Mouse (Mus musculus) intestine, postnatal 0 days (tissue): ENCODE measurements at regions not wholly inside any gene's neighbourhood (a gene's known extent, or its start where the extent isn't known, plus 50 kb on each side); places are given as distances from the start of the nearest gene placed in this dataset.

Experiments used
- ATAC-seq: fragments of 200-750 bp; cut with Nextera tagmentation; 2 replicates; pipeline ENCODE4 v1.8.0; 2017; ENCODE audit warnings: mild to moderate bottlenecking, moderate TSS enrichment, moderate library complexity
- H3K27ac ChIP-seq: fragments of 300-500 bp; sonication (generic); 2 replicates; pipeline ENCODE4 v1.5.1; 2014; ENCODE audit warnings: mild to moderate bottlenecking, low read depth, low read length, moderate library complexity
- H3K27me3 ChIP-seq: fragments of 300-500 bp; sonication (generic); replicated peaks from 2 replicates; pipeline ENCODE4 v1.6.1; 2014; ENCODE audit warnings: low read length, mixed read lengths; ENCODE audit not compliant: control insufficient read depth, insufficient read depth
- H3K36me3 ChIP-seq: fragments of 300-500 bp; sonication (generic); 2 replicates; pipeline ENCODE4 v1.6.1; 2014; ENCODE audit warnings: mild to moderate bottlenecking, moderate library complexity; ENCODE audit not compliant: control insufficient read depth, insufficient read depth
- H3K4me1 ChIP-seq: fragments of 300-500 bp; sonication (generic); replicated peaks from 2 replicates; pipeline ENCODE4 v1.6.1; 2014; ENCODE audit warnings: antibody characterized with exemption, low read length, mixed read lengths; ENCODE audit not compliant: control insufficient read depth, insufficient read depth
- H3K4me2 ChIP-seq: fragments of 300-500 bp; sonication (generic); replicated peaks from 2 replicates; pipeline ENCODE4 v1.6.1; 2014; ENCODE audit warnings: low read depth, mild to moderate bottlenecking, moderate library complexity
- H3K4me3 ChIP-seq: fragments of 300-500 bp; sonication (generic); 2 replicates; pipeline ENCODE4 v1.5.1; 2014; ENCODE audit warnings: low read depth, low read length
- H3K9ac ChIP-seq: fragments of 300-500 bp; sonication (generic); 2 replicates; pipeline ENCODE4 v1.6.1; 2014; ENCODE audit warnings: mild to moderate bottlenecking, low read depth, low read length
- H3K9me3 ChIP-seq: fragments of 300-500 bp; sonication (generic); 2 replicates; pipeline ENCODE4 v1.6.1; 2016; ENCODE audit warnings: mixed run types; ENCODE audit not compliant: control insufficient read depth
- CTCF ChIP-seq: sonication (generic); IDR thresholded peaks from 2 replicates; pipeline ENCODE4 v1.5.1; 2016; ENCODE audit warnings: low read depth, mild to moderate bottlenecking, control low read depth, antibody characterized with exemption, moderate library complexity
- WGBS: fragments of 180-500 bp; shearing (Covaris S2); extraction: QIAGEN DNeasy Blood & Tissue Kit; methylation state at CpG from one replicate; pipeline ENCODE4 v1.1.7; 2014; 5-methylcytosine and 5-hydroxymethylcytosine counted together

DNA sequence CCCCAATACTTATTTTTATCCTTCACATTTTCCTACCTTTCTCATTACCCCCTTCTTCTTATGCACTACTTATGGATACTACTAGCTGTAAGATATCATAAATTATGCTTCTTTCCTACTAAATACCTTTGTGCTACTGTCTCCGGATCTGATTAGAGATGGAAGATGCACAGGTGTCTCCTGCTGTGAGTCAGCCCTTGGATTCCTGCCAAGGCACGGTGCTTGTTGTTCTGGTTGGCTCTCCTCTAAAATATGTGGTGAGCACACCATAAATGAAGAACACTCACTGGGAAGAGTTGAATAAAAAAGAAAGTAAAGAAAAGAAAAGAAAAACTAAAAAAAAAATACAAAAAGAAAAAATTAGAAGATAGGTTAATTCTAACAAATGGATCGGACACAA lies 181.5 kb upstream of the Tnc start:
- TF ChIP-seq CTCF: no peak
- no peak overlapping the region for H3K9ac ChIP-seq
- no peak overlapping the region for H3K27ac ChIP-seq
- no peaks in the 10 kb centered on the region for H3K27me3 ChIP-seq
- no peak overlapping the region for H3K4me2 ChIP-seq
- 67% methylated on average over 3 of the region's 3 CpGs for WGBS
- no peak for ATAC-seq
- H3K36me3 ChIP-seq: no peaks in the 10 kb centered on the region
- H3K4me1 ChIP-seq: no peaks in the 10 kb centered on the region
- no peaks in the 10 kb centered on the region for H3K9me3 ChIP-seq
- H3K4me3 ChIP-seq: no peak overlapping the region

DNA sequence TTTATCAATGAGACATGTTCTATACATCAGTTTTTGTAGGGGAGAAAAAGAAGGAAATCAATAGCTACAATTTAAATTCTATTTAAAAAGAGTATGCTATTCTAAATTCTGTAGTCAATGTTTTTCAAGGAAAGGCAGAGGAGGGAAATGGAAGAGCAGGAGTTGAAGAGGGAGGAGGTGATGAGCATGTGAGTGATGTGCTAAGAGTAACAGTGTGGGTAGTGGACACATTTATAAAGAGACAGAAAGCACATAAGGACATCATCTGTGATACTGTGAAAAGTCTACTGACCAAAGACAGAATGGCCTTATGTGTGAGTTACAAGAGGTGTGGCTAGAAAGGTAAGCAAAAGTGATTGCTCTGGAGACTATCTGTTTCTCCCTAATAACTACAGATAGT lies 179.8 kb upstream of the Tnc start:
- no peak overlapping the region for H3K4me3 ChIP-seq
- no peaks in the 10 kb centered on the region for H3K9me3 ChIP-seq
- no peak overlapping the region for H3K27ac ChIP-seq
- ATAC-seq: no peak
- H3K9ac ChIP-seq: no peak overlapping the region
- H3K4me1 ChIP-seq: no peaks in the 10 kb centered on the region
- no peak overlapping the region for H3K4me2 ChIP-seq
- TF ChIP-seq CTCF: no peak
- H3K36me3 ChIP-seq: no peaks in the 10 kb centered on the region
- no peaks in the 10 kb centered on the region for H3K27me3 ChIP-seq

DNA sequence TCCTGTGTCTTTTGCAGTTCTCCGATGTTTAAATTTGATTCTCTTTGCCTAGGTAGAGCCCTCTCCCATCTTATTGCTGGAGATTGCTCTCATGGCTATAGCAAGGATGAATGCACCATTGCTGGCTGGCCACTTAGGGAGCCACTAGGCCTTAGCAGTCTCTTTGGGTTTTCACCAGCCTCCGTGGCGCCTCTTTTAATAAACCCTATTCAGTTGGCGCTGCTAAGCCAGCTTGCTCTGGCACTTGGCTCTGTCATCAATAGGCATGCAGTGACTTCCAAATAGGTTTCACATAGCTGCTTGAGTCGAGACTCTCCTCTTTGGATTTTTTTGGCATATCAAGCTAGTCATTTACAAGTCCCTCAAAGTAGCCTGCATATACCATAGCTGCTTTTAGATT lies 178.1 kb upstream of the Tnc start:
- Histone ChIP-seq H3K36me3 (no peaks in the 10 kb centered on the region), H3K27me3 (no peaks in the 10 kb centered on the region), H3K4me2 (no peak overlapping the region), H3K4me3 (no peak overlapping the region), H3K27ac (no peak overlapping the region), H3K4me1 (no peaks in the 10 kb centered on the region), H3K9ac (no peak overlapping the region), H3K9me3 (no peaks in the 10 kb centered on the region)
- no peak for TF ChIP-seq CTCF
- WGBS: 87% methylated on average over 5 of the region's 5 CpGs
- no peak for ATAC-seq

DNA sequence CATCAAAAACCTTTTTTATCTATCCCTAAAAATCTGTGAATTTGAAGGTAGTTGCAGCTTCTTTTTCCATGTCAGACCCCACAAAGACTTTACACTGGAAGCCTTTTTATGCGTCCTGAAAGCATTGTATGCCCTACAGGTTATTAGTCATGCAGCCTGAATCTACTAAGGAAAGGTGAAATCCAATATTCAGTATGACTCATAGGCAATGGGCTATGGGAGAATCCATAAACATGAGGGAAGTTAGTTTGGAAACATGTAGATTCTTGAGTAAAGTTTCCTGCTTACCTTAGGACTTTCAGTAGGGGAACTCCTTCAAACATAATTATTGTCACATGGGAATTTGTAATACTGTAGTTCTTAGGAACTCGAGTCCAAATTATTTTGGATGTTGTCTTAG lies 173.0 kb upstream of the Tnc start:
- Histone ChIP-seq H3K9me3 (no peaks in the 10 kb centered on the region), H3K9ac (no peak overlapping the region), H3K27ac (no peak overlapping the region), H3K27me3 (no peaks in the 10 kb centered on the region), H3K4me2 (no peak overlapping the region), H3K36me3 (no peaks in the 10 kb centered on the region), H3K4me3 (no peak overlapping the region), H3K4me1 (no peaks in the 10 kb centered on the region)
- 77% methylated on average over 2 of the region's 2 CpGs for WGBS
- ATAC-seq: no peak
- no peak for TF ChIP-seq CTCF

DNA sequence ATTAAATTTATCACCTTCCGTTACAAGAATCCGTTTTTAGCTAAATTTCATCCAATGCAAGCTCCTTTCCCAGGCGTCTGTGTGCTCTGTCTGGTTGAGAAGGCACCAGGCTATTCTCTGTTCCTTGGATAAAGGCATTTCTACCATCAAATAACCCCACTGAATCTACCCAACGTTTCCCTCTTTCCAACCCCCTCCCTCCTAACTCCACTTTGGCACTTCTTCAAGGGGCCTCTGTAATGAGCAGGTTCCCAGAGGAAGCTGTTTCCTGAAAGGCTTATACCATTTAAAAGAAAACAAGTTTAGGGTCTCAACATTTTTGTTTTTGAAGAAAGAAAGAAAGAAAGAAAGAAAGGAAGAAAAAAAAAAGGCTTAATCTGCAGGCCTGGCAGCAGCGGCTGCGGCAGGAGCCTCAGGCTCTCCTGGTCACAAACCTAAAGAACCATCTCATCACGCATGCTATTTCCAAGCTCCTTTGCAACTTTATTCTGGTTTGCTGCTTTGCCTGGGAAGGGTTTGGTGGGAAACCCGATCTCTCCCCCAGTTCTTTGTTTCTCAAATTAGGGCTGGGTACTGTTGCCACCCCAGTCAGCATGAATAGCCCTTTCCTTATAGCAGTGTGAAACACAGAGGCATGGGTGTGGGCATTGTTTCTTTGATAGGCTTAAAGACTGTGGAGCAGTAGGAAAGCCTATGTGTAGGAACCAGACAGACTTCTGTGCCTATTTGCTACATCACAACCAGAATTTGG lies 160.5 kb upstream of the Tnc start:
- 0 out of 2 replicates have a peak, but pooled peaks cover 3% of the 10 kb centered on the region for H3K9me3 ChIP-seq
- ATAC-seq: no peak
- WGBS: 57% methylated on average over 8 of the region's 8 CpGs

DNA sequence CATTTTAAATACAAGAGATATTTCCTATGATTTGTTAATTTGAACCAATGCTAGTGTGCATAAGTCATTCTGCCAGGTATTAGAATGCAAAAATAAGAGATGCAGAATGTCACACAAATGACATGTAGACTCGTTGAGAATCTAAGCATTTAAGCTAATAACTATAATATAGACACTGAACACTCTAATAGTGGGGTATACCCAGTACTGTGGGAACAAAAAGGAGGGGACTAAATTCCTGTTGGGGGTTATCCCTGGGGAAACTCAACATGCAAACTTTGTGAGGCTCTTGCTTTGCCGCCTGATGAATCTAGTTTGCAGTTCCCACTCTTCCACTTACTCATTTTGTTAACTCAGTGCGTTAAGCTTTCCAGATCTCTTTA lies 154.0 kb upstream of the Tnc start:
- Histone ChIP-seq H3K9ac (no peak overlapping the region), H3K4me1 (no peaks in the 10 kb centered on the region), H3K27me3 (no peaks in the 10 kb centered on the region), H3K27ac (no peak overlapping the region), H3K4me3 (no peak overlapping the region), H3K9me3 (0 out of 2 replicates have a peak, but pooled peaks cover 3% of the 10 kb centered on the region), H3K4me2 (no peak overlapping the region), H3K36me3 (no peaks in the 10 kb centered on the region)
- TF ChIP-seq CTCF: no peak
- 69% methylated on average over 3 of the region's 3 CpGs for WGBS
- no peak for ATAC-seq

More for the DNA sequence above, 160.5 kb upstream of the Tnc start:
- Histone ChIP-seq H3K36me3 (no peaks in the 10 kb centered on the region), H3K9ac (no peak overlapping the region), H3K4me2 (no peak overlapping the region), H3K4me1 (no peaks in the 10 kb centered on the region), H3K27ac (no peak overlapping the region), H3K27me3 (no peaks in the 10 kb centered on the region), H3K4me3 (no peak overlapping the region)
- no peak for TF ChIP-seq CTCF
